Mouse (Mus musculus) cerebellum, adult (tissue): ENCODE measurements around the gene Mmp15.

Source experiments
- ATAC-seq: cut with Nextera tagmentation; 2 replicates; pipeline ENCODE4 v1.9.2; 2017; ENCODE audit warnings: mild to moderate bottlenecking, moderate library complexity, mixed read lengths; ENCODE audit not compliant: insufficient number of reproducible peaks, low FRiP score, low TSS enrichment

Gene Mmp15

DNA sequence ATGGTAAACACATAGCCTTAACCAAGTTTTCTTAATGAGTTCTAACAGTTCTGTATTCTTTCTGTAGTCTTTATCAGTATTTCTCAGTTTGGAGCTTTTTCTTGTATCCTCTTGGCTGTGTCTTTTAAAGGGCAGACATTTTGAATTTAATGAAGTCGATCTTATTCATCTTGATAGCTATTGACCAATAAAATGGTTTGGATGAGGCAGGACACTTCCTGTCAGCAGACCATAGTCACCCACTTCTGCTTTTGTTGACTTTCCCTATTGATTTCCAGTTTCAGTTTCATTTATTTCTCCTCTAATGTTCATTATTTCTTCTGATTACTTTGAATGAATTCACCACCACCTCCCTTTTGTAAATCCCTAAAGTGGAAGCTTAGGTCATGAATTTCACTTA is 16.4 kb upstream of the Mmp15 start:
- no peak for ATAC-seq

DNA sequence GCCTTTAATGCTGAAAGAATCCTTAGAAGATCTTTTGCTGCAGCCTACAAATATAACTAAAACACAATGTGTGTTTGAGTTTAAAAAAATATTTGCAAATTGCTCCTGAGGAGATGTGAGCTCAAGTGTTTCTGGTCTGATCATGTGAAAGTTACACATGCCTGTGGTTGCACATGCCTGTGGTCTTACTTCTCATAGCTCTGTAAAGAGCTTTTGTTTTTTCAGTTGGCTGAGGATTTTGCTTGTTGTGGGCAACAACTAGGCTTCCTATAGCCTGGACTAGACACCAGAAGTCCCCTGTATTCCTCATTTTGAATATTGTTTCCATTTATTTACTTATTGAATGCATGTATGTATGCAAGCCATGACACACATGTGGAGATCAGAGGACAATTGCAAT is 15.7 kb upstream of the Mmp15 start:
- ATAC-seq = no peak

DNA sequence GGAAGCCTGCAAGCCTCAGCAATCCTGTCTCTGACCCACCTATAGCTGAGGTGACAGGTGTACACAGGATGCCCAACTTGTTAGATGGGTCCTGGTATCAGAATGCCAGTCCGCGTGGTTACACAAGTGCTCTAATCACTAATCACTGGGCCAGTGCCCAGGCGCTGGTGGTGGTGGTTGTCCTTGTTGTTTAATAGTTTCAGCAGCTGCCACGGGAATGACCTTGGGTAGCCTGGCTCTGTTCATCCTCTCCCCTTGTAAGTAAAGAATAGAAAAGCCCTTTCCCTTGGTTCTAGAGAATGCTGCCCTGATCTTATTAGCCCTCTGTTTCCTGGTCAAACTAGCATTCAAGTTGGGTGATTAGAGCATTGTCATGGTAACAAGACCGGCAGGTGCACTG is 10.3 kb upstream of the Mmp15 start:
- ATAC-seq = no peak

DNA sequence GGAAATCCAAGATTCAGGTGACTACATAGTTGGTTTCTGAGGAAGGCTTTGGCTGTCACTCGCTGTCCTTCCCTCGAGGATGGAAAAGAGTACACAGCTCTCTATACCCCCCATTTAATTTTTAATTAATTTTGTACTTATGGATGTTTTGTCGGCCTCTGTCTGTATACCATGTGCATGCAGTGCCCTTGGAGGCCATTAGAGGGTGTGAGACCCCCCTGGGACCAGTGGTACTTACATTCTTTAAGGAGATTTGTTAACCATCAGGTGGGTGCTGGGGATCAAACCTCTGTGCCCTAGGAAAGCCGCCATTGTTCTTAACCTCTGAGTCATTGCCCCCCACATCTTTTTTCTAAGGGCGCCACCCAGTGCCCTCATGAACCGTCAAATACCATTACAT is 7.4 kb upstream of the Mmp15 start:
- ATAC-seq = no peak

DNA sequence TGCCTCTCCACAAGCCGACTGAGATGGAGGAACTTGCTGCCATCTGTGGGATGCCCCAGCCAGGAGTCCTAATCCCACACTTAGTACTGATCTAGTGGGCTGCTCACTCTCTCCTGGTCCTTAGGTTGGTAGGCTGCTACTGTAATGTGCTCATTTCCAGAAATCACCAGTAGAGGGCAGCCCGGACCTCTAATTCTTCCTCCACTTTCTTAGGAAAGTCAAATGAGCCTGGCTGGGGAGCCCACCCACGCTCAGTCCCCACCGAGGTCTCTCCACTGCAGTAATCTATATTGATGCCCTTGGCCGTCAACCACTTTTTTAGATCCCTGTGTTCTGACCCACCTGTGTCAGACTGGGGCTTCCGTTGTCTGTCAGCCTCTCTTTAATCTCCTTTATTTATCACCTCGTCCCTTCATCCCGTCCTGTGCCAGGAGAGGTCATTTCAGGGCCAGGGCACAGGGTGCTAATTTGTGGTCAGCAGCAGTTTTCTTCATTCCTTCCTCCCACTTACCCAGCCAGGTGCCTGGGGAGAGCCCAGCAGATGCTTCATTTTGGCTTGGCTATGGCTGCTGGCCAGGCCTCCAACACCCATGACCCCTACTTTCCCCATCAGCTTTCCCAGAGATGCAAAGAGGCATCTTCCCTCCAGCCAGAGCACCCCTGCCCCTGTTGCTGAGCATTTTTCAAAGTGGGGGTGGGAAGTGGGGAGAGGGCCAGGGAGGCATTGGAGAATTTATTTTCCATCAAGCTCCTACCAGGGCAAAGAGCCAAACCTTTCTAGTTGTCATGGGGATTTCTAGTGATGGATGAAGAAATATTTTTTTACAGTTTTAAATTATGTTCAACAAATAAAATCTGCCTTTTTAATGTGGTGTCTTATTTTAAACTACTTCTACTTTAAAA is 5.2 kb upstream of the Mmp15 start:
- no peak for ATAC-seq

DNA sequence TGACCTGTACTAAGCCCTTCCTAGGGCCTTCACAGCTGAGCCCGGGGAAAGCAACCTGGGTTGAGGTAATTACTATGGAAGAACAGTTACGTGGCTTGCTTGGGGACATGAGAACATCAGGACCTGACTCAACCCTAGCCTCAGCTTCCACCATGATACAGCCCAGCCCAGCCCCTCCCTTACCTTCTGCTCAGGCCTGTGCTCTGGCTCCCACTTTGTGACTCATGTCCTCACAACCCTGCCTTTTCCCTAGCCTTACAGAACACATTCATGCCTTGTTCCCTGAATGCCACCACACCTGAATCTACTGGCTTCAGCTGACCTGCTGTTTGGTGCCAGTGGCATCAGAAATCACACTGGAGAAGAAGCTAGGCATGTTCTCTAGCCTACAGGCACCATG is 3.7 kb upstream of the Mmp15 start:
- ATAC-seq = no peak

DNA sequence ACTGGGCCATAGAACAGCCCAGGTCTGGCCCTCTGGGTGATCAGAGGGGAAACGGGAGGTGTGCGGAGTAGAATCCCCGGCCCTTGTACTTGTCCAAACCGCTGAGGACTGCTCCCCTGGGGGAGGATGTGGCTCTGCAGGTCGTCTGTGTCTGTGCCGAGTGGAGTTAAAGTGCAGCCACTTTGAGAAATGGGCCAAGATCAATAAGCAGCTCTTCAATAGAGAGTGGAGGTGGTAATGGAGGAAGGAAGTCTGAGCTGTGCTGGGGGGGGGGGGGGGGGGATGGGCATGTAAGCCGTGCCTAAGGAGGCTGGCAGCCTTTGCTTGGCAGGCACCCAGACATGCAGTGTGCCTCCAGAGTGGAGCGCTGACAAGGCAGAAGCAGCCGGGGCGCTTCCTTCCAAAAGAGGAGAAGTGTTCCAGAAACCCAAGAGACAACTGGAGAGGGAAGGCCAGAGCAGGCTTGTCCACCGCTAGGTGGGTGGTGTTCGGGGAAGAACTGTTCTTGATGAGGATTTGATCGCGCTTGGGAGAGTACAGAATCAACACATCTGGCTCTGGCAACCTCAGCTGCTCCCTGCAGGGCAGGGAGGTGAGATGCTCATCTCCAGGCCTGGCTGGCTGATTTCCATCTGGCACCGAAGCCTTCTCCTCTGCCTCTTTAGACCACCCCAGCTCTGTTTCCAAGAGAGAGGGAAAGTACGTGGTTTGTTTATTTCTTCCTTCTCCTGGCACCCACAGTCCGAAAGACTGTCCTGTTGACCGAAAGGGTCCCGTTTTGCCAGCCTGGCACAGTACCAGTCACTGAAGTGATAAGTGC is 3.0 kb upstream of the Mmp15 start:
- no peak for ATAC-seq

DNA sequence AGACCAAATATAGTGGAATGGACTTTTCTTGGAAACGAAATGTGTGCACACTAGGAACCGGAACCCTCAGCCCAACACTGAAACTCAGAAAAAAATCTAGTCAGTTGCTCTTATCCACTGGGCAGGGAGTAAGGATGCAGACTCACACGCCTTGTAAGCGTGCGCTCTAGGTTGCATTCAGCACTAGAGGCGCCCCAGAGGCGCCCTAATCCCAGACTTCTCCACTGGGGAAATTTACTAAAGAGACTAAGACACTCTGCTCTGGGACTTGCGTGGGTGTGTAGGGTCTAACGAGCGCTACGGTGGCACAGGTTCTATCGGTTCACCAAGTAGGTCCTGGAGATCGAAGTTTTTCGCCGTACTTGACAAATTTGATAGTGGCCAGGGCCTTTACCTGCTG is 607 bp upstream of the Mmp15 start:
- ATAC-seq = no peak

DNA sequence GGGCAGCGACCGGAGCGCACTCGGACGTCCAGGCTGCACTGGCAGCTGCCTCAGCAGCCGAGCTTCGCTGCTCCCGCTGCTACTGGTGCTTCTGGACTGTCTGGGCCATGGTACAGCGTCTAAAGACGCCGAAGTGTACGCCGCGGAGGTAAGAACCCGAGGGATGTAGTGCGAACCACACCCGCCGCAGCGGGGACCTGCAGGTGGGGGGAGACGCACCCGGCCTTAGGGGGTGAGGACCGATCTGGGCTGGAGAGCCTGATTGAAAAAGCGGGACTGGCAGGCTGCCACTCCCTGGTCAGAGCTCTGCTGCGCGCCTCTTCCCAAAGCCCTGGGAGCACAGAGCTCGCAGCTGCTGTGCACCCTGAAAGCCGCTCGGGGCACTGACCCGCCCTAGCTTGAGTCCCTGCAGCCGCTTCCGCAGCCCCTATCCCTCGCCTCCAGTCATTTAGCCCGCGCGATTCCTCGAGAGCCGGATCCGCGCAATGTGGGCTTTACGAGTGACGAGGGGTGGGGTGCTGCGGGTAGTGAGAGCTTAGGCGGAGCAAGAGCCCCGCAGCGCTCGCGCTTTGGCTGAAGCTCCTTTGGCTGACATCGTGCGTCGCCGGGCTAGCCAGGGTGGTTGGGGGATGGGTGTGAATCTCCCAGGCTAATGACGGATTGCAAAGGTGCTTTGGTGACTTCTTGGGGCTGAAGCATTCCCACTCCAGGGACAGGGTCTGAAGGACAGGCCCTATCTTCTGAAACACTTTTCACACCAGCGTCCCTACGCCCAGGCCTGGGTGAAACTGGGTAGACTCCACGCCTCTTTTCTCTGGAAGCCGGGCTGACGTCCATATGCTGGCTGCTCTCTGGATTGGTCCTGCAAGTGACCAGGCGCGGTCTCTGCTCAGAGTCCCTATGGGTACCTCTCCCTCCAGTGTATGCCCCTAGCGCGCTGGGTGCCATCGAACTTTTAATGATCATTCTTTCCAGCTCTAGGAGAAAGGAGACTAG is 1.1 kb downstream of the Mmp15 start:
- ATAC-seq = peak; percentile 9; the same call in 1 of the 2 replicates

DNA sequence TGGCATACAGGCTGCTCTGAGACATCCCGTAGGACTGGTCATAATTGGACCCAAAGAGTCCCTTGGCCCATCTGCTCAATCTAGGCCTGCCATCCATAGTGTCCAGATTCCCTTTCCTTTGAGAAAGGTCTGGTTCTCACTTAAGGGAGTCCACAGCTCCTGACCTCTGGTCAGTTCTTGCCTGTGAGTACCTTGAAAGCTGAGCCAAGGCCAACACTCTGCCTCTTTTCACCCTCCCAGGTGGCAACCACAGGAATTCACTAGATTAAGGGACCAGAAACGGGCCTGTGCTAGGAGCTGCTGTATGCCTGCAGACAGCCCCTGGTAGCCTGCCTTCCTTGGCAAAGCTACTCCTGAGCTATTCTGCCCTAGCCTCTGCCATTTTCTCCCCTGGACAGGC is 2.5 kb downstream of the Mmp15 start:
- no peak for ATAC-seq

DNA sequence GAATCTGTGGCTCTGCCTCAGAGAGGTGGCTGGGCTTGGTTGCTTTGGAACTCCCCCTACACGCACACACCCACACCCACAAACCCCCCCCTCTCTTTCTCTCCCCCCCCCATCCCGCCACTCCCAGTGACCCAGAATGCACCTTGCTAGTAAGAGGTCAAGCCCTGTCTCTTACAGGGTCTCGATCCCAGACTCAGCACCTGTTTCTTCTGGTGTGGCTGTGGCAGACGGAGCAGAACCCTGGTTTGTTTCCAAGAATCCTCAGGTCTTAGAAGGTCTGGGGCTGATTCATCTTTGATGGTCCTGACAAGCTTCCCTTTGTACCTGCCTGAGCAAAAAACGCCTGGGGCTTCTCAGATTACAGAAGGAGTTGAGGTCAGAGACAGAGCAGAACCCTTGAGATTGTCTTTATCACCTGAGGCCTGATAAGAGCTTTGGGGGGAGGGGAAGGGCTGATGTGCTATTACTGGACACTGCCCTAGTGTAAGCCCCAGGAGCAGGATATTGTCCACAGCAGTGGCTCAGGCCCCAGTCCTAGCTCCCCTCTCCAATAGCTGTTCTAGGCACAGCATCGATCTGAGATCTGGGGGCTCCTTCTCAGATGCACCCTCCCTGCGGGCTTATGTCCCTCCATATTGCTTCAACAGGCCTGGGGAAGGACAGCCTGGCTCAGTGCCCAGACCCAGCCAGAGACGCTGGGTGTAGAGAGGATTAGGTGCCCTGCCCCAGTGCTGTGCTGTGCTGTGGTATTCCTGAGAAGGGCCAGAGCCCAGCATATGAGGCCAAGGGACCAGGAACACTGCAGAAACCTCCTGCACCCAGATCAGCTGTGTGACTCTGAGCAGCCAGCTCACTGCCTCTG is 6.7 kb downstream of the Mmp15 start:
- no peak for ATAC-seq

DNA sequence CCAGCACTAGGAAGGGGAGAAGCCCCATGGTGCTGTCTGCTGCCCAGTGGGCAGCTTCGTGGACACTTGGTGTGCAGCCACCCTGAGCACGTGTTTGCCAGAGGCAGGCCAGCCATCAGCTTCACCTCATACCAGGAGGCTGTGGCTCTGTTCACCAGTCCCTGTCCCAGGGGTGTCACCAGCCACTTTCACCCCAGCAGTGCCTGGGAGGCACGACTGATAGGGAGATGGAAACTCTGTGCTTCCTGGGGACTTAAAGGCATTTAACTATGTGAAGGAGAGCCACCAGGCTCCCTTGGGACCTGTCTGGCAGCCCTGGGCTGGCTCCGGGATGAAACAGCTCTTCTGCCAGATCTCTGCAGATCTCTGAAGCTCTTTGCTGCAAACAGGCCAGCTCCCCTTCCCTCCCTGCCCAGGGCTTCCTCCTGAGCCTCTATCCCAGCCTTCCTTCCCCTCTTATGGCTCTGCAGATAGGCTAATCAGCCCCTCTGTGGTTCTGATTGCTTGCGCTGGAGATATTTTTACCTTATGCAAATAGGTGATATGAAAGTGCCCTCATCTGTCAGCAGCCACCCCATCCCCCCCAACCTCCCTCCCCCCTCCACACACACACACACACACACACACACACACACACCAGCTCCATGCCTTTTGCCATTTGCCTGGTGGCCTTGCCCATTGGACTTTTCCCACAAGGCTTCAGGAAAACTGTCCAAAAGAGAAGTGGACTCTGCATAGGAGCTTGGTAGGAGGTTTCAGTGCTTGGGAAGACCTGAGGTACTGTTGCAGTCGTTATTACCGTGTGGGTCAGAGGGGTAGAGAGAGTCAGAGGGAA is 8.3 kb downstream of the Mmp15 start:
- ATAC-seq = no peak

DNA sequence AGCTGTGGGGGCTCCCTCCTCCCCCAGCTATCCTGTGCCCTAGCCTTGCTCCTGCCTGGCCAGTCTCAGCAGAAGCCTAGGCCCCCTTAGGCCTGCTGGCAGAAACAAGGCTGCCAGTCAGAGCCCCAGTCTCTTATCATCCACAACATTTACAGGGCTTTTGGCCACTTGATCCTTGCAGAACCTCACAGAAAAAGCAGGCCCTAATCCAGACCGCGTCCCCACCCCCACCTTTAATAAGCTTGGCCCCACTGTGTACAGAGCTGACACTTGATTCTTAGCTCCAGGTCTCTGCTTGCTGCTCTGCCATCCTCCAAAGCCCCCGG is 8.9 kb downstream of the Mmp15 start:
- ATAC-seq = no peak

DNA sequence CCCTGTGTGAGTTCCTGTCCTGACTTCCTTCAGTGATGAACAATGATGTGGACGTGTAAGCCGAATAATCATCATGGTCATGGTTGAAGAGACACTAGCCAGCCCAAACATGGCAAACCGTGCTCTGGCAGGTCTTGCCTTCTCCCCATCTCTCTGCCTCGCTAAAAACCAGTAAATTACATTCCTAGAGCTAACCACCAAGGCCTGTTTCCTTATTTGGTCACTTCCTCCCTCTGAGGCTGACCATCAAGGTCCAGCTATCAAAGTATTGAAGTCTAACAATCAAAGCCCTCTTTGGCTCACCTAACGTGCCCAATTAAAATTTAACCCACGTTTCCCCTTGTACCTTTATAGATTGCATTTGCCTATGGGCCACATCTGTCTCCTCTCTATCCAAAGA is 10.2 kb downstream of the Mmp15 start:
- no peak for ATAC-seq

DNA sequence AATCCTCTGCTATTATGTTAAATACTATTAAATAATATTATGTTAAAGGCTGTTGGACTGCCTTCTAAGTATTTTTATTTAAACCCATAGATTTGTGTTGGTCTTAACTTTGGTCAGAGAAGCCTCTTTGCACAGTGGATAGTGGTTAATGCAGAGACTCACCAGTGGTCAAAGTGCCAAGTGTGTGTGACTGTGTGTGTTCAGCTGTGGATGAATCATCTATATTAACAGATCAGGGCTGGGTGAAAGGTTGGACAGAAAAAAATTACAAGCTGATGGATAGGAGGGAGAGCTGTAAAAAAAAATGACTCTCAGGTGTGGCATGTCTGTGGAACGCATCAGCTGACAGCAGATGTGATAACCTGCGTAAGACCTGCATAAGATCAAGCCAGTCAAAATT is 11.8 kb downstream of the Mmp15 start:
- ATAC-seq = no peak

DNA sequence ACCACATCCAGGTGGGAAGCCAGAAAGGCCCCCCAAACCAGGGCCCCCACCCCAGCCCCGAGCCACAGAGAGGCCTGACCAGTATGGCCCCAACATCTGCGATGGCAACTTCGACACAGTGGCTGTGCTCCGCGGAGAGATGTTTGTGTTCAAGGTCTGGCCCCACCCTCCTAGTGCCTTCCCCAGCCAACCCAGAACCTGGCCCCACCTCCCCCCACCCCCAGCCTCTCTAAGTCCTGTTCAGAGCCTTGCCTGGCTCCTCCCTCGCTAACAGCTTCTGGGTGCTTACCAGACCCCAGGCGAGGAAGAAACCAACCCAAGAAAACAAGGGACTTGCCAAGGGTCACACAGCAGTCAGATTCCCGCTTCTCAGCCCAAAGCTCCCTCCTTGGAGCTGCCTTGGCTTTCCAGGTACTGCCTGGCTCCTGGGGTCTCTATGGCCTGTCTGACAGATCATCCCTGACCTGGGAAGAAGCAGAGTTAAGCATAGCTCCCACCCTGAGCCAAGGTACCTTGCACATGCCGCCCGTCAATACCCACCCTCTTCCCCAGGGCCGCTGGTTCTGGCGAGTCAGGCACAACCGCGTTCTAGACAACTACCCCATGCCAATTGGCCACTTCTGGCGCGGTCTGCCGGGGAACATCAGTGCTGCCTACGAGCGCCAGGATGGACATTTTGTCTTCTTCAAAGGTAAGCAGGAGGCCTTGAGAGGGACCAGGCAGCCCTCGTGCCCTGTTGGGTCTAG is 17.7 kb downstream of the Mmp15 start:
- ATAC-seq = no peak

DNA sequence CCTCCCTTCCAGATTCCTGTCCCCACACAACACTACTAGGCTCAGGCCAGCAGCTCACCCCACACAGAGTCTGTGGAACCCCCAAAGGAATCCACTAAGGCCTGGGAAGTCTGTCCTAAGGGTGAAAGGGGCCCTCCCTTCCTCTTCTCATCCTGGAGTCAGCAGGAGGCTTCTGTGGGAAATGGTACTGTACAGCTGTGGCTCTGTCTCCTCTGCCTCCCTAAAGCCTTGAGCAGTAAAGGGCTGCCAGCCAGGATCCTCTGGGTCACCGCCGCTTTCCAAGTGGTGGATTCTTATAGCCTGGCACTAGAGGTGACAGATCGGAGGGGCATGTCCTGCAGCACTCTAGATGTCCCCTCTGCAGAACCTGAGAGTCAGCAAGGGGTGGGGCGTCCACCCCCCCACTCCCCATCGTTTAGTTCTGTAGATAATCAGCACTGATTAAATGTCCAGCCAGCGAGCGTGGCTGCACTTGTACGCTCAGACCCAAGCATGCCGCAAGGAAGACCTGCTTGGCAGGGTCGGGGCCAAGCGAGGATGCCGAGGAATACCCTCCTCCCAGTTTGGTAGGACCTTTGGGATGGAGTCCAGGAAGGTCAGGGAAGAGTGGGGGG is 21.4 kb downstream of the Mmp15 start:
- ATAC-seq = no peak

DNA sequence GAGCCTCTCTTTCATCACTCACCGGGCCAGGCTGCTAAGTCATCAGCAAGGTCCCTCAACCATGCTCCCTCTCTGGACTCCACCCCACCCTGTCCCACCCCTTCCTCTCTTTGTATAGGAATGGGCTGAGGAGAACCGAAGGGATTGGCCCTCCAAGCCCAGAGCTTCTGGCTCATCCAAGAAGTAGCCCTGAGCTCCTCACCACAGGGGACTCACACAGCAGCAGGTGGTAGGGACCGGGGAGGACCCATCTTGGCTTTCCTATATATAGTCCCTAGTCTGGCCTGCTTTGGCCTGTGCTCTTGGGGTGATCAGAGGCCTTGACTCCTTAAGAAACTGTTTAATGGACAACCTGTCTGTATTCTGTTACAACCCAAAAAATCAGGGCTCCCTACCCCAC is 22.4 kb downstream of the Mmp15 start:
- no peak for ATAC-seq
